Mouse (Mus musculus) C2C12 (cell line): Measurements from ENCODE around the gene Sec62. TPM values are rescaled to one million over a fixed set of nuclear protein-coding genes. Genes with fewer than 3 reads are reported as not detected.
"Not testable (repeated sequence)": the region's sequence is repeated elsewhere in the genome, so short reads cannot be mapped to it uniquely, and the experiment has no call there.

Experiments used
- H3K27me3 ChIP-seq: one replicate; pipeline ENCODE4 v1.6.1; 2011; ENCODE audit not compliant: control insufficient read depth, insufficient read depth, insufficient read length
- H3K36me3 ChIP-seq: one replicate; pipeline ENCODE4 v1.6.1; 2011; ENCODE audit not compliant: control insufficient read depth, insufficient read depth
- H3K4me3 ChIP-seq: one replicate; pipeline ENCODE4 v1.5.1; 2011; ENCODE audit warnings: mild to moderate bottlenecking, control low read depth; ENCODE audit not compliant: poor library complexity, insufficient read depth, severe bottlenecking
- H3K79me2 ChIP-seq: one replicate; pipeline ENCODE4 v1.6.1; 2011; ENCODE audit not compliant: control insufficient read depth, insufficient read depth
- H3K79me3 ChIP-seq: one replicate; pipeline ENCODE4 v1.6.1; 2011; ENCODE audit warnings: low read depth, control low read depth
- H3ac ChIP-seq: one replicate; pipeline ENCODE3; 2011; ENCODE audit warnings: low read depth; ENCODE audit not compliant: control insufficient read depth, insufficient read length
- CEBPB ChIP-seq: IDR thresholded peaks from one replicate; pipeline ENCODE4 v1.6.1; 2011; ENCODE audit warnings: low read depth, mild to moderate bottlenecking, control low read depth, moderate library complexity
- CTCF ChIP-seq: IDR thresholded peaks from one replicate; pipeline ENCODE4 v1.5.1; 2011; ENCODE audit not compliant: control insufficient read depth, insufficient read depth, insufficient read length
- FOSL1 ChIP-seq: IDR thresholded peaks from one replicate; pipeline ENCODE4 v1.8.0; 2011; ENCODE audit warnings: mild to moderate bottlenecking, low read length; ENCODE audit not compliant: poor library complexity, insufficient read depth, severe bottlenecking
- MAX ChIP-seq: IDR thresholded peaks from one replicate; pipeline ENCODE4 v1.6.1; 2011; ENCODE audit warnings: mild to moderate bottlenecking, control low read depth
- MYOD1 ChIP-seq: IDR thresholded peaks from one replicate; pipeline ENCODE4 v1.6.1; 2011; ENCODE audit warnings: low read depth; ENCODE audit not compliant: control insufficient read depth, insufficient read length
- MYOG ChIP-seq: IDR thresholded peaks from one replicate; pipeline ENCODE4 v1.6.1; 2011; ENCODE audit not compliant: control insufficient read depth, insufficient read length; ENCODE audit errors: extremely low read depth
- USF1 ChIP-seq: IDR thresholded peaks from one replicate; pipeline ENCODE4 v1.6.1; 2011; ENCODE audit warnings: low read depth, mild to moderate bottlenecking, control low read depth, moderate library complexity
- polyA plus RNA-seq: library from polyadenylated mRNA; unstranded; fragments of >200 nt; fragmentation: generic; extraction: Trizol; gene quantifications from one replicate; pipeline ENCODE4 v1.2.1, GENCODE M21; 2012; ENCODE audit warnings: missing spikeins

Gene Sec62
- polyA plus RNA-seq, 1 experiment, result 13.0 TPM

DNA sequence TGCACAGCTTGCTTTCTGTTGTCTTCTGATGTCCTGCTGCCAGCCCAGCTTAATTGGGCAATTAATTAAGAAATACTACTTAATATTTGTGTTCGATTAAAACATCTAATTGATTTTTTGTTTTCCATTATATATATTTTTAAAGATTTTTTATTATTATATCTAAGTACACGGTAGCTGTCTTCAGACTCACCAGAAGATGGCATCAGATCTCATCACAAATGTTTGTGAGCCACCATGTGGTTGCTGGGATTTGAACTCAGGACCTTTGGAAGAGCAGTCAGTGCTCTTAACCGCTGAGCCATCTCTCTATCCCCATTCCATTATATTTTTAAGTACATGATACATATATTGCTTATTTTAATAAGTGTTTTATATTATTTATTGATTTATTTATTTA lies 40.6 kb downstream of the Sec62 start:
- H3ac ChIP-seq, result no peak overlapping the region
- no peaks in the 10 kb centered on the region for H3K79me2 ChIP-seq
- no peak overlapping the region for H3K4me3 ChIP-seq
- H3K79me3 ChIP-seq, result no peaks in the 10 kb centered on the region
- H3K27me3 ChIP-seq, result no peaks in the 10 kb centered on the region
- H3K36me3 ChIP-seq, result no peaks in the 10 kb centered on the region
- TF ChIP-seq MYOD1 (no peak), USF1 (no peak), CEBPB (no peak), CTCF (no peak), FOSL1 (no peak), MAX (no peak), MYOG (no peak)

DNA sequence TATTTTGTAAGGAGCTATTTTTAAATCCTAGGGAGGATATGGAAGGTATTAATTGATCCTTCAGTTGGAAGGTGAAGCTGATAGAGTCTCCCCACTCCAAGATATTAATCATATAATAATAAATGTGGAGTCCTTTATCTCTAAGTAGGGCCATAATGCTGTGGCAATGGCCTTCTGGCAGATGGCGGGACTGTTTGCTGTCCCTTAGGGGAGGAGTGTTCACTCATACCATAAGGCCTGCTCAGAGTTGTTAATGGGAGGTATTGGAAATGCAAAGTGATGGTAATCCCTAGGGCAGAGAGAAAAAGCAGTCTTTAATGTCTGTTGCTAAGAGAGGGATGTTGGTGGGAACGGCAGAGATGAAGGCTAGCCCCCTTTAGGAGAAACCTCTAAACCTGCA lies 53.1 kb downstream of the Sec62 start:
- Histone ChIP-seq H3K27me3 (peaks cover 24% of the 10 kb centered on the region), H3K79me3 (no peaks in the 10 kb centered on the region), H3K4me3 (no peak overlapping the region), H3ac (no peak overlapping the region), H3K36me3 (no peaks in the 10 kb centered on the region), H3K79me2 (no peaks in the 10 kb centered on the region)
- no peak for TF ChIP-seq MAX
- no peak for TF ChIP-seq CTCF
- no peak for TF ChIP-seq USF1
- TF ChIP-seq CEBPB, result no peak
- TF ChIP-seq FOSL1, result no peak
- no peak for TF ChIP-seq MYOD1
- no peak for TF ChIP-seq MYOG

- Histone ChIP-seq H3K36me3 (no peaks in the 10 kb centered on the region), H3K79me3 (no peaks in the 10 kb centered on the region), H3K27me3 (peaks cover 36% of the 10 kb centered on the region), H3K4me3 (no peak overlapping the region), H3ac (no peak overlapping the region), H3K79me2 (no peaks in the 10 kb centered on the region)
- TF ChIP-seq MYOG, result no peak
- no peak for TF ChIP-seq MAX
- TF ChIP-seq CEBPB, result no peak
These were observed 54.7 kb downstream of the Sec62 start for GRCm38 (mm10) chr3:30847413-30847812.

DNA sequence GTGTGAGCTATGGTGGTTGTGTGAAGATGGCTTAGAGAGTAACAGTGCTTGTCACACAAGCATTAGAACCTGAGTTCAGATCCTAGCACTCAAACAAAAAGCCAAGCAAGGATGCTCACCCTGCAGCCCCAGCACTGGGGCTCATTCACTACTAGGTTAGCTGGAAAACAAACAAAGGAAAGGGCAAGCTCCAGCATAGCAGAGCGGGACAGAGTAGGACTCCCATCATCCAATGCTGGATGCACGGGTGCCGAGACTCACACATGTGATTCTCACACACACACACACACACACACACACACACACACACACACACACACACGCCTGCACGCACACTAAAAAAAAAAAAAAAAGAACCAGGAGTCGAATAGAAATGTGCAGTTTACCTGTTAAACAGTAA lies 58.7 kb downstream of the Sec62 start:
- H3K36me3 ChIP-seq, result no peaks in the 10 kb centered on the region
- TF ChIP-seq CTCF (no peak), MYOD1 (no peak), MYOG (no peak), CEBPB (no peak), FOSL1 (no peak), MAX (no peak), USF1 (no peak)
- H3K79me2 ChIP-seq, result no peaks in the 10 kb centered on the region
- H3K27me3 ChIP-seq, result peaks cover 49% of the 10 kb centered on the region
- no peak overlapping the region for H3ac ChIP-seq
- no peak overlapping the region for H3K4me3 ChIP-seq
- H3K79me3 ChIP-seq, result no peaks in the 10 kb centered on the region

GRCm38 (mm10) chr3:30853596-30853995 lies 60.9 kb downstream of the Sec62 start:
- Histone ChIP-seq H3K79me3 (no peaks in the 10 kb centered on the region), H3K4me3 (no peak overlapping the region), H3K79me2 (no peaks in the 10 kb centered on the region), H3ac (no peak overlapping the region), H3K36me3 (no peaks in the 10 kb centered on the region), H3K27me3 (peaks cover 40% of the 10 kb centered on the region)
- TF ChIP-seq CEBPB, result no peak
- TF ChIP-seq MYOD1, result no peak

GRCm38 (mm10) chr3:30855604-30856458 lies 63.2 kb downstream of the Sec62 start, which contains the start of gene Gpr160:
Gene Gpr160, plus strand, starts transcription at chr3:30855950.
- Histone ChIP-seq H3K79me2 (no peaks in the 10 kb centered on the region), H3K36me3 (no peaks in the 10 kb centered on the region), H3K27me3 (peaks cover 30% of the 10 kb centered on the region), H3ac (no peak within 1 kb of the TSS), H3K79me3 (no peaks in the 10 kb centered on the region), H3K4me3 (no peak within 1 kb of the TSS)
- no peak for TF ChIP-seq MAX
- peak; percentile 30 for TF ChIP-seq CTCF
- no peak for TF ChIP-seq MYOG

- not testable (repeated sequence) for H3K27me3 ChIP-seq, H3K79me3 ChIP-seq, H3ac ChIP-seq, H3K79me2 ChIP-seq, H3K4me3 ChIP-seq, H3K36me3 ChIP-seq
These were observed 66.9 kb downstream of the Sec62 start for GRCm38 (mm10) chr3:30859599-30859998.
